Mouse (Mus musculus): ENCODE measurements around the gene Spred3.

GRCm38 (mm10) chr7:29169231-29170065 is 763 bp downstream of the Spred3 start:
- TF ChIP-seq CTCF (IDR thresholded peaks at IDR 0.05; ENCODE audit: low read depth) (no peak), EP300 (IDR thresholded peaks at IDR 0.05; ENCODE audit: low read depth) (no peak)

Data from heart, postnatal 0 days (tissue).